Mouse (Mus musculus): ENCODE results near the gene Plekho1.

Plekho1 gene

GRCm38 (mm10) chr3:96001560-96001959 lies 5.8 kb upstream of the Plekho1 start:
- no peak for DNase-seq

- DNase-seq: no peak
Measured at GRCm38 (mm10) chr3:96000921-96001501, 5.2 kb upstream of the Plekho1 start.

- DNase-seq: no peak
Measured at GRCm38 (mm10) chr3:96000080-96000632, 4.4 kb upstream of the Plekho1 start.

GRCm38 (mm10) chr3:95999308-96000079 lies 3.7 kb upstream of the Plekho1 start:
- no peak for DNase-seq

DNA sequence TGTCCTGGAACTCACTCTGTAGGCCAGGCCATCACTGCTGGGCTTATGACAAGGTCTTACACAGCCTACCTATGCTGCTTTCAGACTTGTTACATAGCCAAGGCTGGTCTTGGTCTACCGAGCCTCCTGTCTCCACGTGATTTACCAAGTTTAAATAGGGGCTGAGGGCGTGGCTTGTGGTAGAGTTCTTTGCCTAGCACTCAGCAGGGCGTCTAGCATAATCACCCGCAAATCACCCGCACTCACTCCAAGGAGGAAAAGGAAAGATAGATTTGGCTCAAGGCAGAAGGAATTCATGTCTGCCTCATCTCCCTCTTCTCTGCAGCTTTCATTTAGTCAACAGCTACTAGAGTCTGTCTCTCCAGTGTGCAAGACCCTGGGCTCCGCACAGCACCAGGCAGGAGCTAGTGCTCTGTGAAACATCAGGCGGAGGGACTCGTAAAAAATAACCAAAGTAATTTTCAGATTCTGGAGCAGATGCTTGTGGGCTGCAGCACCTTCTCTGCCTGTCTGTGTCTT lies 1.5 kb upstream of the Plekho1 start:
- DNase-seq: peak; percentile 21

DNA sequence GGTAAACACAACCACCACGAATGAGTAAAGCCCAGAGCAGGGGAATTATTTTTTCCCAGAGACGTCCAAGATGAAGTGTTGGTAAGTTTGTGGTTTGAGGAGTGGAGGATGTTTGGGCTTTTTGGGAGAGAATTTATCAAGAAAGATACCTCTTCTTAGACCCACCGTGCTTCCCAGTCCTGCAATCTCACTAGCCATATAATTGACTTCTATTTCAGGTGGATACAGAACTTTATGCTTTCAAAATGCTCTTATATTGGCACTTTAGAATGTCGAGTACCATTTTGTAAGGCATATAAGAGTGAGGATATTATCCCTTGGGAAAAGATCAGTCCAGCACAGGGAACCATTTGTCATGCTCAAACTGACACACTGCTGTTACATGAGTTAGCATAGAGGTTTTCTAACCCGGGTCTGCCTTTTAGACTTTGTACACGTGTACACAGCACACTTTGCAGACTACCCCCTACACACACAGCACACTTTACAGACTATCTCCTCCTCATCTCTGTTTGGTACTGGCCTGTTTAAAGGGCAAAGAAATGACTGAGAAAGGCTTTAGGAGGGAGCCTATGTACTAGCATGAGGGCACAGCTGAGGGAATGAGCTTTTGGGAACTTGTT lies 761 bp upstream of the Plekho1 start:
- no peak for DNase-seq

DNA sequence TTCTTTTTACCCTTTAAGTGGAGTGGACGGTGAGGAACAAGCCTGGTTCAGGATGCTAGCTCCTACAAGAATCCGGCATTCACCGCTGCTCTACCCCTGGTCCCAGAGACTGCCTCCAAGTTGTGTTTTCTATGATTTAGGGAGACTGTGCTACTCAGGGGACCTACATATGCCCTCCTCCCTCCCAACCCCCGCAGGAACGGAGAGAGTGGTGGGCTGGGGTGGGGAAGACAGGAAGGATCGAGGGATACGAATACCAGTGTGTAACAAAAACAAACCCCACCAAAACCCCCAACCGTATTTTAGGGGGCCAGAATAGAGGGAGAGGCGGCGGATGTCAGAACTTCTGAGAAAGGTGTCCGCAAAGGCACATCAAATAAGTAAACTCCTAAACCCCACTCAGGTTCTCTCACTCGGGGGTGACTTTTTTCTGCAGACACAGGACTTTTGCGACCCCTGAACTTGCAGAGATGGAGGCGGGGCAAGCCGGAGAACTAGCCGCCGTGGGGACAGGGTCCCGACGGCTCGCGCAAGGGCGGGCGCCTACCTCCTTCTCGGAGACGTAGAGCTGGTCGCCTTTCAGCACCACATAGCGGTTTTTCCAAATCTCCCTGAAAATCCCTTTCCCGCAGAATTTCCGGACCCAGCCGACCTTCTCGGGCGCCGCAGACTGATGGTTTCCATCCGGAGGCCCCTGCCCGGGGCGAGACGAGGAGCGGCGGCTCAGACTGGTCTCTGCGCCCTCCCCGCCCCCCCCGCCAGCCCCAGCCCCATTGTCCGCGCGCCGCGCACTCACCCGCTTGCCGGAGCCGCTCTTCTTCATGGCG lies 613 bp downstream of the Plekho1 start:
- DNase-seq: no peak

GRCm38 (mm10) chr3:95994381-95994846 lies 1.4 kb downstream of the Plekho1 start:
- peak; percentile 13 for DNase-seq

- DNase-seq: peak; percentile 52
Measured at GRCm38 (mm10) chr3:95993881-95994280, 1.9 kb downstream of the Plekho1 start.

DNA sequence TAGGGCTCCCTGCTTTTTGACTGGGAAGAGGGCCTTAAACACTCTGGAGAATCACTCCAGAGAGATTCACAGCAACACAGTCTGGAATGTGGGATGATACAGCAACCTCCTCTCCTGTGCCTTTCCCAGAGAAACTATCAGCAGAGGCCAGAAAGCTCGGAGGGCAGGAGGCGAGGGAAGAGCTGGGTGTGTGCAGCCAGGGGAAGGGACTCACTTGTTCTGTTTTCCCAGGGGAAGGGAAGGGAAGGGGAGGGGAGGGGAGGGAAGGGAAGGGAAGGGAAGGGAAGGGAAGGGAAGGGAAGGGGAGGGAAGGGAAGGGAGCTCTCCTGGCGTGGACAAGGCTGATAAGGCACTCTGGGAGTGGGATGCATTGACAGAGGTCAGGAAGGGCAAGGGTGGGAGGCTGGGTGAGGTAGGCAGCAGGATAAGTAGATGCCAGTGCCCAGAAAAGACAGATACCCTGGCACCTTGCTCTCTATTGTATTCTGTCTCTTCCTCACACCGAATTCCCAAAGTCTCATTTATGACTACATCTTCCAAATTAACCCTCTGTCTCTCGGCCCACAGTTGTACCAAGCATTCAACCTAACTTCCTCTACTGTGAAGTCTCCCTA lies 2.7 kb downstream of the Plekho1 start:
- peak; percentile 22 for DNase-seq

DNA sequence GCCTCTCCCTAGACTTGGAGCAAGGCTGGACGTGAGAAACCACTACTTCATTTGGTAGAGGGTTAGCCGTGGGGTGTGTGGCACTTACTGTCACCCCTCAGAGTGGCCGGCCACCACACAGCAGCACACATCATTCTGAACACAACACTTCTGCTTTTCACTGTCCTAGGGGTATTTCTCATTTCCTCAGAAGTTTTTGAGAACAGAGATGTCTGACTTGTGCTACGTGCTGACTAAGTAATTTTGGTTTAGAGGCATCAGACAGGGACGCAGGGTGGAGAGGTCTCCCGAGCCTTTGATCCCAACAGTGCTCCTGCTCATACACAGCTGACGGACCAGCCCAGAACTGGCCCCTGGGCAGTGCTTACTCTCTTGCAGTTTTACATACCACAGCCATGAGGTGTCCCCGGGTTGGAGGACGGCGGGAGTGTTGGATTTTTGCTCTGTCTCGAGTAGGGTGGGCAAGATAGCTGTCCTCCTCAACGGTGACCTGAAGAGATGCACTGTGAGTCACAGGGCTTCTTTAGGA lies 5.3 kb downstream of the Plekho1 start:
- DNase-seq: no peak

GRCm38 (mm10) chr3:95988969-95989368 lies 6.8 kb downstream of the Plekho1 start:
- peak; percentile 49 for DNase-seq

- no peak for DNase-seq
Measured at GRCm38 (mm10) chr3:95988138-95988537, 7.7 kb downstream of the Plekho1 start.

GRCm38 (mm10) chr3:95987386-95988110 lies 8.3 kb downstream of the Plekho1 start:
- no peak for DNase-seq

- no peak for DNase-seq
Measured at GRCm38 (mm10) chr3:95986984-95987383, 8.8 kb downstream of the Plekho1 start.

GRCm38 (mm10) chr3:95986001-95986622 lies 9.7 kb downstream of the Plekho1 start:
- no peak for DNase-seq

- peak; percentile 57 for DNase-seq
Measured at GRCm38 (mm10) chr3:95985209-95986000, 10.4 kb downstream of the Plekho1 start.

DNA sequence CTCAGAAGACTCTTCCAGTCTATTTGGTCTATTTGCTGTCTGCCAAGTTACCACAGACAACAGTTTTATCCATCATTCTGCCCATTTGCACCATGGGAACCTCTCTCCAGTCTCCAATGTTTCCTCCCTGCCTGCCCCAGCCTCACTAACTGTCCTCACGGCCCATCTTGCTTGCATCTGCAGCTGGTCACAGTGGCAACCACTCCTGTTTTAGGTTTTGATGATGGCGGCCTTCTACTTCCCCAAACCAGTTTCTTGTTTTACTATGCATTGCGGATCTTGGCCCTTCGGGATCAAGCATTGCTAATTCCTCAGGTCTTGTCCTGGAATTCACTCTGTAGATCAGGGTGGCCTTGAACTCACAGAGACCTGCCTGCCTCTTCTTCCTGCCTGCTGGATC lies 13.7 kb downstream of the Plekho1 start:
- DNase-seq: no peak

DNA sequence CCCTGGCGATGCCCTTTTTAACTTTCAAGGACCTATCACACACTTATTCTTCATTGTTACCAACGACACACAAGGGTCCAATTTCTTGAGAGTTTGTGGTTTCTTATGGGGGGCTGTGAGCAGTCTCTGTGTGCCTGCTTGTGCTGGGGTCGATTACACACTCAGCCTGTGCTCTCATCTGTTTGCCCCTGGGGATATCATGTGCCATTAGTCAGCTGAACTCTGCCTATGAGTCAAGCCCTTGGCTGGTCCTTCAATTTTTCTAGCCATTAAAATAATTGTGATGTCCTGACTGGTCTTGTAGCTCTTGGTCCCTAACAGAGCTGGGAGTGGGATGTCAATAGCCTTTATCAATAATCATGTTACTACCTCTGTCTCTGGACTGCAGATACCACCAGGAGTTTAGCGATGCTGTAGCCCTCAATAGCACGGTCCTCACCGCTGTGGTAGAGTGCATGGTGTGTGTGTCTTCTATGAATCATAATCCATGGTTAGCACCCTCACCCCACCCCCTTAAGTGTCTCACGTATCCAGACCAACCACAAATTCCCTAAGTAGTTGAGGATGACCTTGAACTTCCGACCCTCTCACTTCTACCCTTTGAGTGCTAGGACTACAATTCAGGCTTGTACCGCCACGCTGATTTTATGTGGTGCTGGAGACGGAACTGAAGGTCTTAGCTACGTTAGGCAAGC lies 15.4 kb downstream of the Plekho1 start:
- no peak for DNase-seq
